Mouse (Mus musculus) splenic B cell, adult 2 months (primary cell): ENCODE results near the gene Samd3.

Source experiments
- DNase-seq: peaks from one replicate; pipeline ENCODE4 v3.0.0-alpha.2; 2011; ENCODE audit warnings: low read depth, low spot score
- H3K27me3 ChIP-seq: 2 replicates; pipeline ENCODE4 v1.6.1; 2012; ENCODE audit warnings: mild to moderate bottlenecking, low read length, moderate library complexity, mixed read lengths; ENCODE audit not compliant: control insufficient read depth, poor library complexity, insufficient read depth, severe bottlenecking
- H3K36me3 ChIP-seq: 2 replicates; pipeline ENCODE4 v1.6.1; 2012; ENCODE audit warnings: mild to moderate bottlenecking, low read length, moderate library complexity, mixed read lengths; ENCODE audit not compliant: control insufficient read depth, poor library complexity, insufficient read depth, severe bottlenecking

The Samd3 gene

GRCm38 (mm10) chr10:26229488-26229887 lies at the start of gene Samd3:
Samd3 (plus strand) TSS chr10:26229707.
- DNase-seq = no peak
- no peaks in the 10 kb centered on the region for H3K27me3 ChIP-seq
- H3K36me3 ChIP-seq = no peaks in the 10 kb centered on the region

GRCm38 (mm10) chr10:26185289-26185688 lies 44.2 kb upstream of the Samd3 start:
- Histone ChIP-seq H3K36me3 (no peaks in the 10 kb centered on the region), H3K27me3 (no peaks in the 10 kb centered on the region)
- DNase-seq = no peak

GRCm38 (mm10) chr10:26190811-26191210 lies 38.7 kb upstream of the Samd3 start:
- no peaks in the 10 kb centered on the region for H3K36me3 ChIP-seq
- H3K27me3 ChIP-seq = no peaks in the 10 kb centered on the region

GRCm38 (mm10) chr10:26194892-26195291 lies 34.6 kb upstream of the Samd3 start:
- Histone ChIP-seq H3K27me3 (no peaks in the 10 kb centered on the region), H3K36me3 (no peaks in the 10 kb centered on the region)
- DNase-seq = no peak

More at GRCm38 (mm10) chr10:26190811-26191210, 38.7 kb upstream of the Samd3 start:
- no peak for DNase-seq

- H3K27me3 ChIP-seq = no peaks in the 10 kb centered on the region
- DNase-seq = no peak
- no peaks in the 10 kb centered on the region for H3K36me3 ChIP-seq
These were observed 26.7 kb upstream of the Samd3 start for GRCm38 (mm10) chr10:26202708-26203368.

- Histone ChIP-seq H3K27me3 (no peaks in the 10 kb centered on the region), H3K36me3 (no peaks in the 10 kb centered on the region)
- DNase-seq = no peak
These were observed 8.8 kb upstream of the Samd3 start for GRCm38 (mm10) chr10:26220729-26221128.

GRCm38 (mm10) chr10:26226241-26226640 lies 3.3 kb upstream of the Samd3 start:
- DNase-seq = no peak
- Histone ChIP-seq H3K36me3 (no peaks in the 10 kb centered on the region), H3K27me3 (no peaks in the 10 kb centered on the region)

- no peaks in the 10 kb centered on the region for H3K27me3 ChIP-seq
- no peak for DNase-seq
- H3K36me3 ChIP-seq = no peaks in the 10 kb centered on the region
These were observed 2.8 kb upstream of the Samd3 start for GRCm38 (mm10) chr10:26226734-26227133.

- no peak for DNase-seq
- no peaks in the 10 kb centered on the region for H3K36me3 ChIP-seq
- H3K27me3 ChIP-seq = no peaks in the 10 kb centered on the region
These were observed 1.3 kb upstream of the Samd3 start for GRCm38 (mm10) chr10:26228187-26228586.

- no peak for DNase-seq
- Histone ChIP-seq H3K36me3 (no peaks in the 10 kb centered on the region), H3K27me3 (no peaks in the 10 kb centered on the region)
These were observed 2.7 kb downstream of the Samd3 start for GRCm38 (mm10) chr10:26232071-26232653.

GRCm38 (mm10) chr10:26238559-26238958 lies 9.1 kb downstream of the Samd3 start:
- DNase-seq = no peak
- H3K36me3 ChIP-seq = no peaks in the 10 kb centered on the region
- no peaks in the 10 kb centered on the region for H3K27me3 ChIP-seq

- no peaks in the 10 kb centered on the region for H3K27me3 ChIP-seq
- no peaks in the 10 kb centered on the region for H3K36me3 ChIP-seq
- no peak for DNase-seq
These were observed 9.6 kb downstream of the Samd3 start for GRCm38 (mm10) chr10:26239090-26239489.

GRCm38 (mm10) chr10:26243203-26243602 lies 13.7 kb downstream of the Samd3 start:
- Histone ChIP-seq H3K36me3 (no peaks in the 10 kb centered on the region), H3K27me3 (no peaks in the 10 kb centered on the region)
- no peak for DNase-seq

- no peaks in the 10 kb centered on the region for H3K27me3 ChIP-seq
- DNase-seq = no peak
- no peaks in the 10 kb centered on the region for H3K36me3 ChIP-seq
These were observed 15.0 kb downstream of the Samd3 start for GRCm38 (mm10) chr10:26244466-26244865.

- Histone ChIP-seq H3K36me3 (no peaks in the 10 kb centered on the region), H3K27me3 (no peaks in the 10 kb centered on the region)
- no peak for DNase-seq
These were observed 20.1 kb downstream of the Samd3 start for GRCm38 (mm10) chr10:26249426-26250165.
